Mouse (Mus musculus): ENCODE measurements around the gene Tktl1.
A peak's percentile ranks its signal among the peaks of the same experiment; 100 is the strongest.

DNA sequence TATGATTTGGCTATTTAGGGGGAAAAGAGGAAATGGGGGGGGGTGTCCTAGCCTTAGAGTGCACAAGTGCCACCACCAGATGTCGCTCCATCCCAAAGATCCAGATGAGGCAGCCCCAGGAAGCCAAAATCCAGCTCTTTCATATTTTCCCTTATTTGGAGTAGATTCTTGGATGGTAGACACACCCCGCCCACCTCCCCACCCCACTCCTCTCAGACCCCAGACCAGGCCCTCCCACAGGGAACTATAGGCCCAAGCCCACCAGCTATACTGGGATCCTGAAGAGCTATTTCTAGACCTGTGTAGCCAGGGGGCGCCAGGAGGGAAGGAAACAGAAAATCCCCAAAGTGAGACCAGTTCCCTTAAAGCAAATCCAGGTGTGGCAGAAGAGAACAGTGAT is 71.6 kb downstream of the Tktl1 start:
- TF ChIP-seq CTCF (IDR thresholded peaks at IDR 0.05; ENCODE audit: borderline replicate concordance, control insufficient read depth, extremely low read depth, insufficient read depth, low read length, poor library complexity) = peak; percentile 59; the same call in 1 of the 2 replicates
- TF ChIP-seq POLR2A (IDR thresholded peaks at IDR 0.05; ENCODE audit: control insufficient read depth, extremely low read depth, insufficient read depth, low read length, poor library complexity) = no peak
